Mouse (Mus musculus) right cerebral cortex, postnatal 14 days (tissue): Measurements from ENCODE around the gene Snx11.

ENCODE experiments used
- DNase-seq: peaks from one replicate; pipeline ENCODE4 v3.0.0; 2022

Snx11 gene

DNA sequence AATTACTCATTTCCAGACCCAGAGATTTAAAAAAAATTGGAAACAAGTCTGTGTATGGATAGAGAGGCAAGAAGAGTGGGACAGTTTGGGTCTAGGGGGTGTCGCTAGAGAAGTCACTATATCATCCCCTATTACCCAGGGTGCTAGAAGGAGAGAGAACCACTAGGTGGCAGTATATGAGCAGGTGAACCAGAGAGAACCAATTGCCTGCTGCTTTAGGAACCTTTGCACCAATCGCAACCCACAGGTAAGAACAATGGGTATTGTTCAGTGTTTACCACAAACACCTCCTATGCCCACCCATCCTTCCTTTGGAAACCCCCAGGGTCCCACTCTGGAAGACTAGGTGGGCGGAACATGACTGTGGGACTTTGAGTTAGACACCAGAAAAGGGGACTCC lies 17.3 kb downstream of the Snx11 start:
- DNase-seq: no peak

DNA sequence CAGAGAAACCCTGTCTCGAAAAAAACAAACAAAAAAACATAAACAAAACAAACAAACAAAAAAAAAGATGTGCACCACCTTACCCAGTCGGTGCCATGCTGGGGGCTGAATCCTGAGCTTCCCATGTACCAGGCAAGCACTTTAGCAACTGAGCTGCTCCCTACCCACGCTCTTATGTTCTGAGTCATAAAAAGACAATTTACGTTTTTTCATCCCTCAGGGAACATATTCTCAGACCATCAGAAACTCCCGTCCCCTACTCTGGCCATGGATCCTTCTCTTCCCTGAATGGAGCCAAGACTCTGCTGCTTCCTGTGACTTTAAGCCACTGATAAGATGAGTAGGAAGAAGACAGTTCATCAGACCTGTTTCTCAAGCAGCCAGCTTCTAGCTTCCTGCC lies 19.0 kb downstream of the Snx11 start:
- no peak for DNase-seq

DNA sequence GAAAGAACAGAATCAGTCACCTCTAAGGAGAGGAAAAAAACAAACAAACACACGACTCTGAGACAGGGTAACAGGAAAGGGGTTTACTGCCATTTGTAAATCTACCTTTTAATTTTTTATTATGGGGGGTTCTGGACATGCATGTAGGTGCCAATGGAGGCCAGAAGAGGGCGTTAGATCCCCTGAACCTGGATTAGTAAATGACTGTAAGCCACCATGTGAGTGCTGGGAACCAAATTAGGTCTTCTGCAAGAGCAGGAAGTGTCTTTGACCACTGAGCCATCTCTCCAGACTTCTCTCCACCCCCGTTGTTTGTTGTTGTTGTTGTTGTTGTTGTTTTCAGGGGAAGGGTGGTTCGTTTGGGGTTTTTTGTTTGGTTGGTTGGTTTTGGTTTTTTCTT lies 19.9 kb downstream of the Snx11 start:
- DNase-seq: no peak

DNA sequence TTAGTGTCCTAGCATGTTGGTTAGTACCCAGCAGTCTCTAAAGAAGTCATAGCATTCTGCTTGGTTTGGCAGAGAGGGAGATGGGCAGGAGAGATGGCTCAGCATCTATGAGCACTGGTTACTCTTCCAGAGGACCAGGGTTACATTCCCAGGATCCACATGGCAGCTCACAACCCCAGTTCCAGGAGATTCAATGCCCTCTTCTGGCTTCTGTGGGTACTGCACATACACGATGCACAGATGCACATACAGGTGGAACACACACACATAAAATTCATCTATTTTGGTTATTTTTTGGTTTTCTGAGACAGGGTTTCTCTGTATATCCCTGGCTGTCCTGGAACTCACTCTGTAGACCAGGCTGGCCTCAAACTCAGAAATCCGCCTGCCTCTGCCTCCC lies 22.1 kb downstream of the Snx11 start:
- no peak for DNase-seq

DNA sequence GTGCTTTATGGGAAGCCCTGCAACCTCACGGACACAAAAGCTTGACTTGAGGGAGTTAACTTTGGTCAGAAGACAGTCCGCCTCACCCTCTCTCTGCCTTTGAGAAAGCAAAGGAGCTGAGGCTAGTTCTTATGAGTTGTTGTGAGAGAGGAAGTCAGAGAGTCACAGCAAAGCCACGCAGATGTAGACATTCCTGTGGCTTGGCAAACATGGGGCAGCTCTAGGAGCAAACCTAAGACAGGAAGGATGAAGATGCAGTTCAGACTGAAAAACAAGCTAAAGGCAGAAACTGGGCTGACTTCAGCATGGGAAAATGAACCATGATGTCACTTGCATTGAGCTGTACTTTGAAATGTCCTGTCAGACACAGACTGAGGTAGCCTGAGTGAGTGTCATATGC lies 29.8 kb downstream of the Snx11 start:
- DNase-seq: no peak

DNA sequence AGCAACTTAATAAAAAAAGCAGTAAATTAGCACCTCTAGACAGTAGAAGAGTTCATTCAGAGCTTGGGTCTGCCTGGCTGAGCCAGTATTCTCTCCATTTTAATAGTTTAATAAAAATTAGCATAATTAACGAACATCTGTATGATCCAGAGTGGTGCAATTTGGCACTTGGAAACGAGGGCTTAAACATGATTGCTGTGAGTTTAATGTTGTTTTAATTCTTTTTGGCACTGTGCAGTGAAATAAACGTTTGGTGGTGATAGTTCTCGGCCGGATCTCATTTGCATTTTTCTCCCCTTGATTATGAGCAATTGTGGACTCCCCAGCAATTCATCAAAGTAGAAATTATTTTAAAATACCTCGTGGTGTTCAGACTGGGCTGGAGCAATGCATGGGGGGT lies 30.7 kb downstream of the Snx11 start:
- no peak for DNase-seq

DNA sequence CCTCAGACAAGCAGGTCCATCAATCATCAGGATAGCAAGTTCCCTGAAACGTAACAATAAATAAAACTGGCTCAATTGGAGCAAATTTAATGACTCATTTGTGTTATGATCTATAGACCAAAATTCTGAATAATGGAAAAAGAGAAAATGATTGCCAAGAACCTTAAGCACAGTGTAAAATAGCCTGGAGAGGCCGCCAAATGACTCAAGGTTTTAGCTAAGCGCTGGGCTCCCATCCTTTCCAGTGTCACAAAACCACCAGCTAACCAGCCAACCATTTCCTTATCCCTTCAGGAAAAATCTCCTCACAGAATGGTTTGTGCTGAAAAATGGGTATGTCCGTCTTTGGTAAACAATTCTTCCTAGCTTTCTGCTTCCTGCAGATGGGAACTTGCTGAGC lies 33.5 kb downstream of the Snx11 start:
- DNase-seq: no peak

DNA sequence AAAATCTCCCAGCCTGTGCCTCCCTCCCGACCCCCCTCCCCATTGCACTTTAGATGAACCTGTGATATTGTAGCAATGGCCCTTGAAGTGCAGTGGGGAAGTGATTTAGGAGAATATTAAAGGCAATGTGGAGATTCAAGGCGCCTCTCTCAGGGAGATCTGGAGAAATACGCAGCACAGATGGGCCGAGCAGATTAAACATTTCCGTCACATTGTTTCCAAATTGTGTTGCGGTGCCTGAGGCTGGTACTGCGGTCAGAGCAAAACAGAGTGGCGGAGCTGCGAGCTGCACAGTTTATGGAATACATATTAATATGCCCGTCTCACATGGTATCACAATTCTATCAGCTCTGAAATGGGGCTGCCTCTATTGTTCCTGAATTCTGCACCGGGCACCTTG lies 34.4 kb downstream of the Snx11 start:
- DNase-seq: no peak

DNA sequence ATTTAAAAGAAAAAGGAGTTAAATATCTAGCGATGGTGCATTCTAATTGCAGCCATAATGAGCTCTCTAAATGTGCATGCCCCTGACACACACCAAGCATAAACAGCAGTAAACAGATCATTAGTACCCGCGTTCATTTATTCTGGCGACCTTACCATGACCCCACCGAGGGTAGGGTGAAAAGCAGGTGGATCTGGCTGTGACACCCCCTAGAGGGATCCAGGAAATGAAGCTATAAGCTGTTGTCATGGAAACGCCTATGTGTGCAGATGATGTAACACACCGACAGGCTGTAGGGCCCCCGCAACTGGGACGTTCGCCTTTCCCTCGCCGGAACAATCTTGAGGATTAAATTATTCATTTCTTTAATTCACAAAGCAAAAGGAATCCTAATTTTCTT lies 35.4 kb downstream of the Snx11 start:
- DNase-seq: peak; percentile 31

DNA sequence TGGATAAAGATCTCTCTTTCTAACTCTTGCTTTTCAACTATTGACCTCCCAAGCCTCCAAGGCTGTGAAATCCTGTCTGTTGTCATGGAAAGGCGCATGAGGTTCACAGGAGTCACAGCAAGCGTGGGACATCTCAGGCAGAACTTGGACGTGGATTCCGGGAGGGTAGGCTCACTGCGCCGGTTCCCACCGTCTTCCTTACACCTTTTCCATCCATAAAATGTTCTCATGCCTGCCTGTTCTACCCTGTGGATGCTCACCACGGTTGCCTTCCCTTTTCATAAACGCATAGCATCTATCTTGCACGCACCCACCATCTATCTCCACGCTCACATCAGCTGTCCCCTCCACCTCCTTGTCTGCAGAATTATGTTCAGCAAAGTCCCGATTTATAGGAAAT lies 36.6 kb downstream of the Snx11 start:
- DNase-seq: no peak

DNA sequence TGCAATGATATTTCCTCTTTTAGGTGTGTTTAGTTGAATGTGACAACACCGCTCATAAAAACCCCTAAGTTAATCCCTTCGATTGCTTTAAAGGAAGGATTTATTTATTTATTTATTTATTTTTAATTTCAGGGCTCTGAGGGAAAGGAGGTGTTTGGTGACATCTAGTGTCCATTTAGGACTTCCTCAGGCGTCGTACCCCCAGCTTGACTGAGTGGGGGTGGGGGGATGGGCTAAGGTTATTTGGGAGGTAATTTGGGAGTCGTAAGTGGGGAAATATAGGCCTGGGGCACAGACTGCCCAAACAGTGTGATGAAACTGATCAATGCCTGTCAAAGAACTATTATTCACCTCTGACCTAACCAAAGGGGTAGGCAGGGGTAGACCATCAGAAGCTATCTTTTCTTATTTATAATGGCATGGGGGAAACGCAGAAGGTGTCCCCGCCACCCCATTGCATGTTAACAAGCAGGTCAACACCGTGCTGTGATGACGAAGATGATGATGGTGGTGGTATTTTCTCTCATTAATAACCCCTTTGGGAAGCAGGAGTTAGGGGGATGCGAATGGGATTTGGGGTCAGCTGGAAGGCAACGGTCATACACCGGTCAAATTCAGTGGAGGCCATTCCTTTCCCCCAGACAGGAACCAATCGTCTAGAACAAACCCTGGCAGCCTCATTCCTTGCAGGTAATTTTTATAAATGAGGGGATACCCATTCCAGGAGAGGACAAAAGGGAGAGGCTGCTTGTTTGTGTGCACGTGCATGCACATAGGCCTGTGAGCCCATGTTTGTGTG lies 39.5 kb downstream of the Snx11 start:
- no peak for DNase-seq

DNA sequence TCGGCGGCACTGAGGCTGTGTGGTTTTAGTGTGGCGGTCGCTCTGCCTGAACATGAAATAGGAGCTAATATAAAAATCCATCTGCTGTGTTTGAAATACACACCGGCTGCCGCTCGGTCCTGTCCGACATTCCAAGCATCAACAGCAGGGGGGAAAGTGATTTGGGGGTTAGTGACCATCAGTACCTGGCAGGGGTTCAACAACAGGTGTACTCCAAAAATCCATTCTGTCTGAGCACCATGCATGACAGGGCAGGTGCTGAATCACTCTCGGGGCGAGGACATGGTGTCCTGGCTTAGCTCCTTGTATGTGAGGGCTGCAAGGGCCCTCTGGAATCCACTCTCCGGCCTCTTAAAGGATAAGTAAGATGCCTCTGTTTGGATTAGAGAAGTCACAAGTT lies 41.0 kb downstream of the Snx11 start:
- no peak for DNase-seq

DNA sequence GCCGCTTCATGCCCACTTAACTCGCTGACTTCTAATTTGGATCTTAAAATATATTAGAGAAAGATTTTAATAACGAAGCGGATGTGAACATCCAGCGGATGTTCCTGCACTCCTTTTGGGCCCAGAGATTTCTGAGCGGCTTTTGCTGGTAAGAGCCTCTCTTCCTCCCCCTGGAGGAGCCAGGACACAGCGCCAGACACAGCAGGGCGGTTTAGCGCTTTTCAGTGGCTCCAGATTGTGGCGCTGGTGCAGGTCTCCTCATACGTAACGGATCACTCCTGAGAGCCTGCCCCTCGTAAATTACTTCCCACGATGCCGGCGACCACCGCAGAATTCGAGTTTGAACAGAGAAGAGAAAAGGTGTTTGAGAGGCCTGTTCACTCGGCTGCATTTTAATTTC lies 41.5 kb downstream of the Snx11 start:
- DNase-seq: peak; percentile 65

DNA sequence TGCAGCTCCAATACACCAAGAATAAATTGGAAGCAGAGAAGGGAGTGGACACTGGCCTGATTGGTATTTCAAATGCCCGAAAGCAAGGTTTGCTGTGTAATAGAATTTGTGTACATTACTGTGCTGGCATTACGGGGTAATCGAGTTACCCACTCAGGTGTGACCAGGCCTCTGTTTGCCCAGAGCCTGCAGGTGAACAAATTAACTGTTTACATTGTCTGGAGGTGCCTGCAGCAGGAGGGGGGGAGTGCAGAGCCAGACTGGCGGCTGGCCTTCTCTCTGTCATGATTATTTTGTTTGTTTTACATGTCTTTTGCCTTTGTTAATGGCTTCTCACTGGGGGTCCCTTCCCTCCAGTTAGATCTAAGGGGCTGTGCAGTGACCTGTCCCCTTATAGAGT lies 44.7 kb downstream of the Snx11 start:
- DNase-seq: no peak

DNA sequence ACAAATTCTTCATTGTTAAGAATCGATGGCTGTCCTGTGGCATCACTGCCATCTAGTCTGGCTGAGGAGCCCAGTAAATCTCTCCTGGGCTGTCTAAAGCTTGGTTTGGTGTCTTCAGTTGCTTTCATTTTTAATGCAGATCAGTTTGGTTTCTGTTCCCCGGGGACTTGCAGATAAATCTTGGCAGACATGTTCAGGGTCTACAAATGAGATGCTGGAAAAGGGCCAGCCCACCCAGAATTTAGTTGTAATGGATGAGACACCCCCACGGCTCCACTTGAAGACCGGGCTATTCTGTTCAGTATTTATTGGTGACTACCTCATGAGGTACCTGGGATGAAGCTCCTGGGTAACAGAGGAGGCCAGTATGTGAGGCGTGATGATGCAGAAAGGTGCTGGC lies 47.0 kb downstream of the Snx11 start:
- no peak for DNase-seq

DNA sequence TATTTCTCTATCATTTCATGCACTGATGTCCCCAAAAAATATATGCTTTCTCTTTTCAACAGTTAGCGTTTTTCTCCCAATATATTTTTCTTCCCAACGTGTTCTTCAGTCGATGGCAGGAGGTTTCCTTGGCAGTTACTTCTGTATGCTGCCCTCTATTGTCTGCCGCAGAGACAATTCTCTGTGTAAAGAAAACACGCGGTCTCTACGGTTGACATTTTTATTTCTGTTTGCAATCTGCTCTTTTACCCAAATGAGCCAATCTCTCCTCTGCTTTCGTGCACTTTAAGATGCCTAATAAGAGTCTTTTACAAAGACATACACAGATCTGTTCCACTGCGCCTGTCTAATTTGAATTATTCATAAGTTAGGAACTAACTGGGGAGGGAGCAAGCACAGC lies 47.9 kb downstream of the Snx11 start:
- DNase-seq: no peak

DNA sequence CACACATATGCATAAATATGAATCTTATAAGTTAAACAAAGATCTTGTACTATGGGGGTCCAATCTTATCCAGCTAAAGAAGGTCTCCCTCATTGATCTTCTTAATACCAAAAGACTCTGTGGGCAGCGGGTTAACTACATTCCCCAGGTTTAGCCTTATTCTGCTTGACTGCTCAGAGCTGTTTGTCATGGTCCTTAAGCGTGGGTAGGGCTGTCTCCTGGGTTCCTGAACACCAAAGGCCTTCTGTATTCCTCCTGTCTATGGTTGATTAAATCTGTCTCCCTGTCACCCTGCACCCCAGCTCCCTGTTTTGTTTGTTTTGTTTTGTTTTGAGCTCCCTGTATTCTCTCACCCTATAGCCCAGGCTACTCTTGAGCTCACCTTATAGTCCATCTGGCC lies 48.8 kb downstream of the Snx11 start:
- no peak for DNase-seq

DNA sequence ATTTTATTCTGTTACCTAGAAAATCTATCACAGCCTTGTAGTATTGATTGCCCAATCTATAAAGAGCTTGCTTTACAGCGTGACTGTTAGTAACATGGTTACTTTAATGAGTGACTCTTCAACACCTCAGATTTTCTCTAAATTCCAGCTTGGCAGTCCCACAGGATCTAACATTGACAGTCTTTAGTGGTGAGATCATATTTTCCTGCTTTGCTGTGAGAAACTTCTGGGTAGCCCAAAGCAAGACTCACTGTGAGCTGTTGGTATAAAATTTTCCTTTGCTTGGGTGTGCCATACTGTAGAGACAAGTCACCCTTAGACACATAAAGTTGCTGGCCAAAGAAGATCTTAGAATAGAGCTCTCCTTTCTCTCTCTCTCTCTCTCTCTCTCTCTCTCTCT lies 51.5 kb downstream of the Snx11 start:
- no peak for DNase-seq

DNA sequence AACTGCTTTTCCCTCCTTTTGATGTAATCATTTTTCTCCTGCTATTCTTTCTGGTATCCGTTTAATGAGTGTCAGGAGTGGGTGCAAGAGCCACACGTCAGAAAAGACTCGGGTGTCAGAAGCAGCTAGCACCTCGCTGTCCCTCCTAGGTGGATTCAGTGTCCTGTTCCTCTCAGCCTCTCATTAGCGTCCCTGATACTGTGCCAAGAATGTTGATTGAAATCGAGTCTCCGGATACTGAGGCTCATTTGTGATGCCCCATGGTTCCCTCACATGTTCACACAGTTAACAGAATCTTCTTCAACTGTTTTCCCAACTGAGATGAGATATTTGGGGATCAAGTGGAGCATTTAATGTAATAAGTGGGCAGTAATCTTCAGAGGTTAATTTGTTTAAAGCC lies 58.8 kb downstream of the Snx11 start:
- DNase-seq: no peak
